Mouse (Mus musculus) kidney, postnatal 0 days (tissue): ENCODE results near the gene Wdfy1. TPM values are rescaled to one million over a fixed set of nuclear protein-coding genes. Genes with fewer than 3 reads are reported as not detected.

ENCODE experiments used
- ATAC-seq: fragments of 200-750 bp; cut with Nextera tagmentation; replicated peaks from 2 replicates; pipeline ENCODE4 v1.8.0; 2017; ENCODE audit warnings: low read depth, moderate number of reproducible peaks, moderate TSS enrichment, moderate library complexity; ENCODE audit not compliant: low FRiP score
- DNase-seq: peaks from one replicate; pipeline ENCODE4 v3.0.0-alpha.2; 2016; ENCODE audit warnings: low spot score
- H3K27ac ChIP-seq: fragments of 300-500 bp; sonication (generic); 2 replicates; pipeline ENCODE4 v1.5.1; 2014; ENCODE audit warnings: mild to moderate bottlenecking
- H3K27me3 ChIP-seq: fragments of 300-500 bp; sonication (generic); 2 replicates; pipeline ENCODE4 v1.6.1; 2014; ENCODE audit warnings: low read length, mixed read lengths; ENCODE audit not compliant: insufficient read depth
- H3K36me3 ChIP-seq: fragments of 300-500 bp; sonication (generic); 2 replicates; pipeline ENCODE4 v1.6.1; 2014; ENCODE audit warnings: low read length, mixed read lengths; ENCODE audit not compliant: insufficient read depth
- H3K4me1 ChIP-seq: fragments of 300-500 bp; sonication (generic); replicated peaks from 2 replicates; pipeline ENCODE4 v1.6.1; 2014; ENCODE audit warnings: antibody characterized with exemption, low read length, mixed read lengths; ENCODE audit not compliant: insufficient read depth
- H3K4me2 ChIP-seq: fragments of 300-500 bp; sonication (generic); 2 replicates; pipeline ENCODE4 v1.6.1; 2014; ENCODE audit warnings: mild to moderate bottlenecking, low read length, moderate library complexity, mixed read lengths
- H3K4me3 ChIP-seq: fragments of 300-500 bp; sonication (generic); replicated peaks from 2 replicates; pipeline ENCODE4 v1.5.1; 2014; ENCODE audit warnings: low read depth, low read length
- H3K9ac ChIP-seq: fragments of 300-500 bp; sonication (generic); 2 replicates; pipeline ENCODE4 v1.6.1; 2014; ENCODE audit warnings: low read depth, low read length
- H3K9me3 ChIP-seq: fragments of 300-500 bp; sonication (generic); replicated peaks from 2 replicates; pipeline ENCODE4 v1.6.1; 2016; ENCODE audit warnings: low read length, inconsistent platforms, mixed read lengths
- CTCF ChIP-seq: IDR thresholded peaks from 2 replicates; pipeline ENCODE4 v1.5.1; 2016; ENCODE audit warnings: antibody characterized with exemption, low read depth, mild to moderate bottlenecking, moderate library complexity
- WGBS: fragments of 180-500 bp; shearing (Covaris S2); extraction: QIAGEN DNeasy Blood & Tissue Kit; methylation state at CpG from one replicate; pipeline ENCODE4 v1.1.7; 2014; 5-methylcytosine and 5-hydroxymethylcytosine counted together
- polyA plus RNA-seq: library from polyadenylated mRNA; unstranded; fragments of >200 nt; fragmentation: Nextera tagmentation; extraction: Ambion mirVana; gene quantifications from 2 replicates; pipeline ENCODE4 v1.2.1, GENCODE M21; 2015

The Wdfy1 gene
- polyA plus RNA-seq, 1 experiment from 2014 or later: 48.4 TPM

- Histone ChIP-seq H3K9me3 (no peaks in the 10 kb centered on the region), H3K4me1 (no peaks in the 10 kb centered on the region), H3K4me3 (no peak overlapping the region), H3K27ac (no peak overlapping the region), H3K36me3 (peaks cover 4% of the 10 kb centered on the region; the same call in 1 of the 2 replicates), H3K9ac (no peak overlapping the region), H3K27me3 (no peaks in the 10 kb centered on the region), H3K4me2 (no peak overlapping the region)
- DNase-seq: no peak
- ATAC-seq: no peak
- 83% methylated on average over 4 of the region's 4 CpGs for WGBS
- TF ChIP-seq CTCF: no peak
Observed at GRCm38 (mm10) chr1:79774164-79774780, 1.7 kb downstream of the Wdfy1 start.

DNA sequence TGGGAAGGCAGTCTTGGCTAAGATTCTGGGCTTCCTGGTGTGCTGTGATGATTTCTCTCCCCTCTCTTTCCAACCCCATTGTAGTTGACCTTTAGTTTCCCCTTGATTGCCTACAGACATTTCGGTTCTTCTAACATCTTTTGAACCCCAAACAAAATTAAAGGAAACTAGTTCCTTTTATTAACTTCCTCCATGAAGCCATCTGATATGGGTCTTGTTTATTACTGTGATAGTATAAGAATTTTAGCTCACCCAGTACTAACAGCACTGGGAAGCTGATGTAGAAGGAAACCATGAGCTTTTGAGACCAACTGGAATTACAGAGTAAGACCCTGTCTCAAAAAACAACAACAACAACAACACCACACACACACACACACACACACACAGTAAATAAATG is 7.7 kb downstream of the Wdfy1 start:
- ATAC-seq (no peak), DNase-seq (no peak)
- H3K27me3 ChIP-seq: no peaks in the 10 kb centered on the region
- TF ChIP-seq CTCF: no peak
- H3K9ac ChIP-seq: no peak overlapping the region
- no peaks in the 10 kb centered on the region for H3K4me1 ChIP-seq
- WGBS: 45% methylated on average over 1 of the region's 1 CpGs
- H3K36me3 ChIP-seq: no peaks in the 10 kb centered on the region
- H3K4me2 ChIP-seq: no peak overlapping the region
- no peak overlapping the region for H3K27ac ChIP-seq
- H3K9me3 ChIP-seq: no peaks in the 10 kb centered on the region
- no peak overlapping the region for H3K4me3 ChIP-seq

GRCm38 (mm10) chr1:79764483-79764882 is 11.5 kb downstream of the Wdfy1 start:
- no peak for TF ChIP-seq CTCF
- no peak overlapping the region for H3K4me2 ChIP-seq
- no peak overlapping the region for H3K4me3 ChIP-seq
- H3K27ac ChIP-seq: no peak overlapping the region
- H3K9ac ChIP-seq: no peak overlapping the region
- WGBS: 89% methylated on average over 1 of the region's 1 CpGs
- no peak for DNase-seq
- H3K36me3 ChIP-seq: no peaks in the 10 kb centered on the region
- no peaks in the 10 kb centered on the region for H3K27me3 ChIP-seq
- no peaks in the 10 kb centered on the region; the same call in 1 of the 2 replicates for H3K4me1 ChIP-seq
- no peaks in the 10 kb centered on the region for H3K9me3 ChIP-seq
- ATAC-seq: no peak

DNA sequence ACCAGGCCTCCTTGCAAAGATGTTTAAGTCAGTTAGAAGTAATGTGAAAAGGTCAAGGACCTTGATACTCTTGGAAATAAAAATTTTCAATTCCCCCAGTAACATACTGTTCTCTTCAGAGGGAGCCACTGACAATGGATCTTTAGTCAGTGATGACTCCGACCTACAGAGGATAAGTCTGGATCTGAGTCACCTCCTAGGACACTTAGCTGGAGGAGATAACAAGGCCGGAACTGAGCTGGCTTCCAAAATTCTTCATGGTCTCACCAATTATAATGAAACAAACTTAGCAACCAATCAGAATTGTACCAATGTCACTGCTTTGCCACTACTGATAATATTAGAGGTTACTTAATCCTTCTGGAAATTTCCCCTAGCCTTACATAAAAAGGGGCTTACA is 11.9 kb downstream of the Wdfy1 start:
- Histone ChIP-seq H3K9ac (no peak overlapping the region), H3K4me2 (no peak overlapping the region), H3K4me1 (no peaks in the 10 kb centered on the region; the same call in 1 of the 2 replicates), H3K36me3 (no peaks in the 10 kb centered on the region), H3K27me3 (no peaks in the 10 kb centered on the region), H3K27ac (no peak overlapping the region), H3K4me3 (no peak overlapping the region), H3K9me3 (no peaks in the 10 kb centered on the region)
- ATAC-seq (no peak), DNase-seq (no peak)
- TF ChIP-seq CTCF: no peak
- 93% methylated on average over 2 of the region's 2 CpGs for WGBS

DNA sequence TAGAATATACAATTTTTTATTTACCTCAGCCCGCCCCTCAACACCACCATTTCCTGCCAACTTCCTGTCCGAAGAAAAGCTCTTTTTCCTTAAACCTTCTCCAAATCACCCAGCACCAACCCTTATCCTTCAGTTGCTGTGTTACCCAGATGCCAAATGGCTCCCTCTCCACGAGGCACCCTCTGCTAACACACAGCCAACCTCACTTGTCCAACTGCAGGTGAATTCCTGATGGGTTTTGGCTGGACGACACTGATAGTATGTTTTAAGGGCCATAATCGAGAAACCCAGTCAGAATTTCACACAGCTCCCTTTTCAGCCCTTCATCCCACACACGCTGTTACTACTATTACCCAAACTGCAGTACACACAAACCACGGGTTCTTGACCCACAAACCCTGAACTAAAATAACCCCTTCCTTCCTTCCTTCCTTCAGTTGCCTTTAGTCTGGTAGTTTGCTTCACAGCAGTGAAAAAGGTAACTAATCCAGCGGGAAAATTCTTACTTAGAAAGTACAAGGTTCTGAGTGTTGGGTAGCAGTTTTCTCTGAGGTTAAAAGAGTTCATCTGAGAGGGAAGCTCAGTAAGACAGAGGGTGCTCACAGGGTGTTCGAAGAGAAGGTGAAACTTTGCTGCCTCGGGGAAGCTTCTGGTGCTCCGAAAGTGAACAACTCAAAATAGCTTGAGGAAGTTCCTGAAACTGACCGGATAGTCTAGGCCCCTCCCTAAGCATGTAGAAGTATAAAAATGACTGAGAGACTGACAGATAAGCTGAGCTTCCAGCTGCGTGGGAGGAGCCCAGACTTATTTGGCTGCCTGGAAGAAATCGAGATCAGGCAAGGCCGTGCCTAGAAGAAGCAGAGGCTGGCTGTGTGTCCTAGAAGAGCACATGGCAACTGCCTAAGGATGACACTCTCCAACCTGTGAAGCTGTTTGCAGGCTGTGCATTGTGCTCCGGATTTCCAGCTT is 13.4 kb downstream of the Wdfy1 start:
- Histone ChIP-seq H3K4me2 (peak overlapping the region; percentile 63), H3K9me3 (no peaks in the 10 kb centered on the region), H3K27me3 (no peaks in the 10 kb centered on the region), H3K36me3 (no peaks in the 10 kb centered on the region), H3K4me1 (no peaks in the 10 kb centered on the region; the same call in 1 of the 2 replicates), H3K9ac (no peak overlapping the region), H3K27ac (no peak overlapping the region), H3K4me3 (0 out of 2 replicates have a peak overlapping the region, but pooled peaks have one; percentile 66)
- no peak for ATAC-seq
- DNase-seq: no peak
- 44% methylated on average over 16 of the region's 16 CpGs for WGBS
- no peak for TF ChIP-seq CTCF

DNA sequence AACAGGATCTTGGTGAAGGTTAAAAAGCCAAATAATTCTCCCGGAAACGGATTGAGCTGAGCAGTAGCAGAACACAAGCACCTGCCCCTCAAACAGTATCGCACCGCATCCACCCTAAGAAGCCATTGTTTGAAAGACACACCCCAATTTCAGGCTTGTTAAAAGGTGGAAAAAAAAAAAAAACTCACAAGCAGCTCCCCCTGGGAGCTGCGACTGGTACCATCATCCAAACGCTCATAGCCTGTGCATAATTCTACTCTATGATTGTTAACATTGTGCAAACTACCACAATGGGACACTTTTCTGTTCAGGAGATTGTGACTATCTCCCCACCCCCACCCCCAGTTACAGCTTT is 14.0 kb downstream of the Wdfy1 start:
- no peak for TF ChIP-seq CTCF
- Histone ChIP-seq H3K27ac (no peak overlapping the region), H3K27me3 (no peaks in the 10 kb centered on the region), H3K36me3 (no peaks in the 10 kb centered on the region), H3K4me2 (peak overlapping the region; percentile 63), H3K4me1 (no peaks in the 10 kb centered on the region; the same call in 1 of the 2 replicates), H3K9me3 (no peaks in the 10 kb centered on the region), H3K9ac (no peak overlapping the region), H3K4me3 (peak overlapping the region; percentile 66)
- ATAC-seq (peak; percentile 12), DNase-seq (no peak)
- under 1% methylated on average over 6 of the region's 6 CpGs for WGBS
